Mouse (Mus musculus) erythroid progenitor cell, adult 5-6 weeks (primary cell): Measurements from ENCODE around the gene Psors1c2. TPM values are rescaled to one million over a fixed set of nuclear protein-coding genes. Genes with fewer than 3 reads are reported as not detected.
"Not testable (repeated sequence)": the region's sequence is repeated elsewhere in the genome, so short reads cannot be mapped to it uniquely, and the experiment has no call there.

ENCODE experiments used
- ATAC-seq: replicated peaks from 2 replicates; pipeline ENCODE4 v1.8.0; 2016; ENCODE audit warnings: moderate number of reproducible peaks, mild to moderate bottlenecking, moderate TSS enrichment, inconsistent platforms; ENCODE audit not compliant: poor library complexity, low FRiP score, severe bottlenecking
- total RNA-seq, 2 experiments: library from RNA; stranded (forward) in 1 of 2; stranded (reverse) in 1 of 2; fragments of 150-400 nt in 1 of 2; fragments of 186-747, 209-891 nt in 1 of 2; gene quantifications; 2 replicates each; pipeline versions ENCODE4 v1.2.3 to v1.2.4; 2015 to 2017; ENCODE audit warnings: low replicate concordance in 2 of 2

Gene Psors1c2
- not detected in 2 replicates for total RNA-seq (2015; ENCODE audit: low replicate concordance)
- not detected in 2 replicates for total RNA-seq (2017; ENCODE audit: low replicate concordance)

GRCm38 (mm10) chr17:35532901-35533300, at the start of gene Psors1c2:
Gene Psors1c2, plus strand, starts transcription at chr17:35533201.
- no peak for ATAC-seq

- peak; percentile 85 for ATAC-seq
Observed at GRCm38 (mm10) chr17:35484066-35484465, 48.9 kb upstream of the Psors1c2 start.

- no peak for ATAC-seq
Observed at GRCm38 (mm10) chr17:35485702-35486101, 47.3 kb upstream of the Psors1c2 start.

GRCm38 (mm10) chr17:35486726-35487125, 46.3 kb upstream of the Psors1c2 start:
- ATAC-seq: no peak

- no peak for ATAC-seq
Observed at GRCm38 (mm10) chr17:35488041-35488440, 45.0 kb upstream of the Psors1c2 start.

GRCm38 (mm10) chr17:35490320-35490719, 42.7 kb upstream of the Psors1c2 start:
- ATAC-seq: no peak

GRCm38 (mm10) chr17:35497124-35497523, 35.9 kb upstream of the Psors1c2 start:
- ATAC-seq: no peak

GRCm38 (mm10) chr17:35502226-35502625, 30.8 kb upstream of the Psors1c2 start:
- ATAC-seq: no peak

GRCm38 (mm10) chr17:35502762-35503161, 30.2 kb upstream of the Psors1c2 start:
- ATAC-seq: no peak

GRCm38 (mm10) chr17:35503849-35504248, 29.2 kb upstream of the Psors1c2 start:
- no peak for ATAC-seq

GRCm38 (mm10) chr17:35504628-35505481, 28.1 kb upstream of the Psors1c2 start:
- no peak for ATAC-seq

GRCm38 (mm10) chr17:35505776-35506175, 27.2 kb upstream of the Psors1c2 start, which contains the start of gene Pou5f1:
Gene Pou5f1, plus strand, starts transcription at chr17:35506018.
- ATAC-seq: no peak

GRCm38 (mm10) chr17:35506881-35507280, 26.1 kb upstream of the Psors1c2 start:
- ATAC-seq: no peak

- ATAC-seq: no peak
Observed at GRCm38 (mm10) chr17:35507556-35508260, 25.3 kb upstream of the Psors1c2 start.

GRCm38 (mm10) chr17:35508279-35508678, 24.7 kb upstream of the Psors1c2 start:
- ATAC-seq: not testable (repeated sequence)

GRCm38 (mm10) chr17:35509284-35509683, 23.7 kb upstream of the Psors1c2 start:
- ATAC-seq: no peak

- no peak for ATAC-seq
Observed at GRCm38 (mm10) chr17:35512916-35513626, 19.9 kb upstream of the Psors1c2 start.

- ATAC-seq: 0 out of 2 replicates have a peak, but pooled peaks have one; percentile 23
Observed at GRCm38 (mm10) chr17:35513886-35514285, 19.1 kb upstream of the Psors1c2 start.

GRCm38 (mm10) chr17:35514756-35515155, 18.2 kb upstream of the Psors1c2 start:
- ATAC-seq: no peak
